8 mouse cellular contexts compared by ENCODE assay signal in genomic region chr5:93044584-93045370, GRCm38 (mm10). TPM values are rescaled to one million over a fixed set of nuclear protein-coding genes. Genes with fewer than 3 reads are reported as not detected.
DNase-seq lines count a peak whose midpoint lies in the region; ATAC-seq and TF ChIP-seq lines count a peak whose summit lies in the region.

TSS of gene Sowahb (minus strand) at chr5:93045022.

- no peak for TF ChIP-seq POLR2A in limb, embryonic 14.5 days (IDR thresholded peaks at IDR 0.05; ENCODE audit: borderline replicate concordance, extremely low read depth, insufficient read depth, insufficient read length)
- TF ChIP-seq POLR2A in testis, adult 2 months (IDR thresholded peaks at IDR 0.05; ENCODE audit: control insufficient read depth, low read depth, low read length) = no peak

- ATAC-seq in embryonic facial prominence, embryonic 15.5 days (ENCODE audit: insufficient number of reproducible peaks, low FRiP score, low TSS enrichment, low read depth) = peak; percentile 83
- peak; percentile 51 for ATAC-seq in limb, embryonic 14.5 days (ENCODE audit: low FRiP score, low read depth)
- ATAC-seq in midbrain, embryonic 13.5 days = peak; percentile 77

- peak within 1 kb of the TSS; percentile 21 for H3K9ac ChIP-seq in embryonic facial prominence, embryonic 15.5 days
- H3K9ac ChIP-seq in limb, embryonic 14.5 days (ENCODE audit: low read depth, low read length, severe bottlenecking) = peak within 1 kb of the TSS; percentile 41
- H3K9ac ChIP-seq in midbrain, embryonic 13.5 days (replicated peaks) = peak within 1 kb of the TSS; percentile 60

- peak; percentile 56 for DNase-seq in adrenal gland, postnatal 14 days
- DNase-seq in induced T-regulatory cell, adult 2 months (ENCODE audit: low read depth) = peak; percentile 28
- no peak for DNase-seq in limb, embryonic 14.5 days (ENCODE audit: low spot score)
- no peak for DNase-seq in spleen, postnatal 14 days (ENCODE audit: low spot score in 2 of 2)

- TF ChIP-seq CTCF in E14TG2a.4 (conservative IDR thresholded peaks at IDR 0.05; ENCODE audit: low read length) = no peak
- no peak for TF ChIP-seq CTCF in testis, adult 2 months (IDR thresholded peaks at IDR 0.05; ENCODE audit: control insufficient read depth, insufficient read depth, insufficient replicate concordance, low read depth, low read length)

- H3K4me2 ChIP-seq in embryonic facial prominence, embryonic 15.5 days (replicated peaks) = peak within 1 kb of the TSS; percentile 96
- H3K4me2 ChIP-seq in limb, embryonic 14.5 days (replicated peaks; ENCODE audit: low read depth, low read length, severe bottlenecking) = peak within 1 kb of the TSS; percentile 97
- peak within 1 kb of the TSS; percentile 93 for H3K4me2 ChIP-seq in midbrain, embryonic 13.5 days (replicated peaks)

- H3K4me1 ChIP-seq in E14TG2a.4 (replicated peaks; ENCODE audit: low read depth, low read length) = peaks cover 32% of the 10 kb centered on the region
- peaks cover 20% of the 10 kb centered on the region for H3K4me1 ChIP-seq in embryonic facial prominence, embryonic 15.5 days
- peaks cover 17% of the 10 kb centered on the region for H3K4me1 ChIP-seq in limb, embryonic 14.5 days (ENCODE audit: control insufficient read depth, insufficient read depth, low read length)
- peaks cover 23% of the 10 kb centered on the region for H3K4me1 ChIP-seq in midbrain, embryonic 13.5 days (replicated peaks)
- peaks cover 17% of the 10 kb centered on the region for H3K4me1 ChIP-seq in testis, adult 2 months (ENCODE audit: control insufficient read depth, insufficient read depth, low read length)

- WGBS in embryonic facial prominence, embryonic 15.5 days = under 1% methylated on average over 68 of the region's 68 CpGs
- WGBS in limb, embryonic 14.5 days = under 1% methylated on average over 57 of the region's 68 CpGs
- WGBS in midbrain, embryonic 13.5 days = 1% methylated on average over 66 of the region's 68 CpGs

- peaks cover 82% of the 10 kb centered on the region for H3K27me3 ChIP-seq in E14TG2a.4 (ENCODE audit: insufficient read depth, low read length)
- peaks cover 50% of the 10 kb centered on the region for H3K27me3 ChIP-seq in embryonic facial prominence, embryonic 15.5 days
- peaks cover 64% of the 10 kb centered on the region for H3K27me3 ChIP-seq in limb, embryonic 14.5 days (ENCODE audit: control insufficient read depth, insufficient read depth, low read length)
- H3K27me3 ChIP-seq in midbrain, embryonic 13.5 days = peaks cover 86% of the 10 kb centered on the region
- no peaks in the 10 kb centered on the region; the same call in 1 of the 2 replicates for H3K27me3 ChIP-seq in testis, adult 2 months (ENCODE audit: control insufficient read depth, insufficient read depth, low read length)

- no peaks in the 10 kb centered on the region for H3K9me3 ChIP-seq in E14TG2a.4 (ENCODE audit: low read length)
- H3K9me3 ChIP-seq in embryonic facial prominence, embryonic 15.5 days (replicated peaks) = no peaks in the 10 kb centered on the region
- no peaks in the 10 kb centered on the region for H3K9me3 ChIP-seq in limb, embryonic 14.5 days (ENCODE audit: control insufficient read depth, low read length)
- no peaks in the 10 kb centered on the region for H3K9me3 ChIP-seq in midbrain, embryonic 13.5 days

- H3K4me3 ChIP-seq in E14TG2a.4 (replicated peaks; ENCODE audit: low read length) = peak within 1 kb of the TSS; percentile 86
- peak within 1 kb of the TSS; percentile 54 for H3K4me3 ChIP-seq in embryonic facial prominence, embryonic 15.5 days (replicated peaks)
- peak within 1 kb of the TSS; percentile 49 for H3K4me3 ChIP-seq in limb, embryonic 14.5 days (replicated peaks; ENCODE audit: low read length)
- peak within 1 kb of the TSS; percentile 50 for H3K4me3 ChIP-seq in midbrain, embryonic 13.5 days (replicated peaks)
- peak within 1 kb of the TSS; percentile 14; the same call in 1 of the 2 replicates for H3K4me3 ChIP-seq in testis, adult 2 months (ENCODE audit: control insufficient read depth, low read depth, low read length)

- no peak within 1 kb of the TSS for H3K27ac ChIP-seq in embryonic facial prominence, embryonic 15.5 days (replicated peaks)
- no peak within 1 kb of the TSS for H3K27ac ChIP-seq in limb, embryonic 14.5 days (replicated peaks; ENCODE audit: low read depth, low read length)
- no peak within 1 kb of the TSS for H3K27ac ChIP-seq in midbrain, embryonic 13.5 days
- H3K27ac ChIP-seq in testis, adult 2 months (ENCODE audit: control insufficient read depth, insufficient read depth, low read depth, low read length) = no peak within 1 kb of the TSS

- H3K36me3 ChIP-seq in E14TG2a.4 (ENCODE audit: insufficient read depth, low read length) = no peaks in the 10 kb centered on the region
- no peaks in the 10 kb centered on the region for H3K36me3 ChIP-seq in embryonic facial prominence, embryonic 15.5 days
- H3K36me3 ChIP-seq in limb, embryonic 14.5 days (ENCODE audit: control insufficient read depth, insufficient read depth, low read length) = no peaks in the 10 kb centered on the region
- H3K36me3 ChIP-seq in midbrain, embryonic 13.5 days = no peaks in the 10 kb centered on the region
- H3K36me3 ChIP-seq in testis, adult 2 months (ENCODE audit: control insufficient read depth, insufficient read depth, low read length) = no peaks in the 10 kb centered on the region

RNA-seq across cellular contexts. Expression of gene Sowahb, which starts in this region (rescaled TPM):
- 0.78 TPM in 1 of 2 replicates, not detected in the other for total RNA-seq in adrenal gland, postnatal 14 days (2021)
- polyA plus RNA-seq in embryonic facial prominence, embryonic 15.5 days (2015; fragmentation: Nextera tagmentation; extraction: Ambion mirVana) = 0.46 and 0.68 TPM in 2 replicates
- 0.24 and 0.34 TPM in 2 replicates for polyA plus RNA-seq in limb, embryonic 14.5 days (2012; rRNA removed)
- 0.68 and 0.73 TPM in 2 replicates for polyA plus RNA-seq in limb, embryonic 14.5 days (2014; fragmentation: Nextera tagmentation; extraction: Ambion mirVana)
- 0.06 TPM in 1 of 2 replicates, not detected in the other for polyA plus RNA-seq in midbrain, embryonic 13.5 days (2015; fragmentation: Nextera tagmentation; extraction: Ambion mirVana)
- polyA plus RNA-seq in testis, adult 2 months (2012; rRNA removed) = 0.07 TPM in 1 of 2 replicates, not detected in the other

Comparison
In these comparisons a context has a peak if more than half of its experiments do, and no peak if none do; other contexts are left out.
1. Peak in DNase-seq in adrenal gland, postnatal 14 days; RNA of the gene not detected or under 1 TPM.
2. Peak in ATAC-seq, H3K4me3 ChIP-seq, H3K9ac ChIP-seq and H3K4me2 ChIP-seq in embryonic facial prominence, embryonic 15.5 days; RNA of the gene not detected or under 1 TPM.
3. Peak in ATAC-seq, H3K4me3 ChIP-seq, H3K9ac ChIP-seq and H3K4me2 ChIP-seq in limb, embryonic 14.5 days; RNA of the gene not detected or under 1 TPM.
4. Peak in ATAC-seq, H3K4me3 ChIP-seq, H3K9ac ChIP-seq and H3K4me2 ChIP-seq in midbrain, embryonic 13.5 days; RNA of the gene not detected or under 1 TPM.
5. H3K4me3 ChIP-seq: peak in every context shown above with its lines; median percentile 86 in E14TG2a.4; 54 in embryonic facial prominence, embryonic 15.5 days; 50 in midbrain, embryonic 13.5 days; 49 in limb, embryonic 14.5 days; 14 in testis, adult 2 months.